Mouse (Mus musculus) thymus, adult 2 months (tissue): ENCODE results near the gene Zfp821.

Experiments
- CTCF ChIP-seq: fragments of 200-500 bp; IDR thresholded peaks from 2 replicates; pipeline ENCODE4 v1.5.1; 2012; ENCODE audit warnings: mild to moderate bottlenecking, control low read depth, low read length, moderate library complexity, borderline replicate concordance; ENCODE audit not compliant: control insufficient read depth, poor library complexity, insufficient read depth; ENCODE audit errors: extremely low read depth
- POLR2A ChIP-seq: fragments of 200-500 bp; IDR thresholded peaks from 2 replicates; pipeline ENCODE4 v1.6.1; 2012; ENCODE audit warnings: mild to moderate bottlenecking, low read length, control low read depth, moderate library complexity; ENCODE audit not compliant: control insufficient read depth, poor library complexity, insufficient read depth; ENCODE audit errors: extremely low read depth

GRCm38 (mm10) chr8:109675896-109676643 is 29.3 kb upstream of the Zfp821 start:
- no peak for TF ChIP-seq POLR2A
- no peak for TF ChIP-seq CTCF
